Comparison of ENCODE assay signal across 9 mouse cellular contexts in genomic region chr10:107858684-107859083, GRCm38 (mm10). TPM values are rescaled to one million over a fixed set of nuclear protein-coding genes. Genes with fewer than 3 reads are reported as not detected.
DNase-seq lines count a peak whose midpoint lies in the region; ATAC-seq and TF ChIP-seq lines count a peak whose summit lies in the region.
"Had no signal": no experiment of that assay in that cellular context is flagged by ENCODE, and none has a peak within 500 bp of the region (broad histone marks: within the 10 kb centered on the region; RNA-seq: fewer than 3 reads in every experiment).

No protein-coding gene starts in this region.

- H3K9me3 ChIP-seq in neural tube, embryonic 11.5 days (ENCODE audit: control insufficient read depth, low read length): no peaks in the 10 kb centered on the region
- no peaks in the 10 kb centered on the region for H3K9me3 ChIP-seq in neural tube, embryonic 15.5 days (replicated peaks)
- H3K9me3 ChIP-seq in embryonic facial prominence, embryonic 14.5 days (ENCODE audit: control insufficient read depth, low read length): no peaks in the 10 kb centered on the region

- H3K4me2 ChIP-seq in neural tube, embryonic 11.5 days (ENCODE audit: low read depth): no peak overlapping the region
- no peak overlapping the region for H3K4me2 ChIP-seq in neural tube, embryonic 15.5 days
- no peak overlapping the region for H3K4me2 ChIP-seq in embryonic facial prominence, embryonic 14.5 days (ENCODE audit: low read depth, low read length)

- intact Hi-C loops in left cerebral cortex, postnatal 25 days (cut with DNase I): loop anchor here (1.0 to 5.0 kb wide), 2 partner anchors 66 to 579 kb away; no protein-coding TSS in a partner anchor

- in situ Hi-C loops in Patski (cut with MboI; ENCODE audit: low pct_unique_long_range_greater_than_20kb): no loop called here

- H3K4me1 ChIP-seq in neural tube, embryonic 11.5 days (ENCODE audit: control insufficient read depth, insufficient read depth, low read length): no peaks in the 10 kb centered on the region
- H3K4me1 ChIP-seq in neural tube, embryonic 15.5 days: no peaks in the 10 kb centered on the region
- H3K4me1 ChIP-seq in embryonic facial prominence, embryonic 14.5 days (ENCODE audit: control insufficient read depth, insufficient read depth, low read length): no peaks in the 10 kb centered on the region

- peak; percentile 49 for DNase-seq in neural tube, embryonic 11.5 days (ENCODE audit: low spot score)
- DNase-seq in Patski (ENCODE audit: low read depth, low spot score): peak; percentile 6
- DNase-seq in embryonic facial prominence, embryonic 14.5 days (ENCODE audit: low spot score): peak; percentile 67
- peak; percentile 9 for DNase-seq in kidney, adult 18-20 months
- peak; percentile 32 to 62 for DNase-seq in left cerebral cortex, postnatal 25 days (ENCODE audit: low spot score in 2 of 2)
- DNase-seq in retina, postnatal 1 day: peak; percentile 60
- no peak for DNase-seq in ovary, postnatal 10 days (ENCODE audit: low spot score)

- H3K9ac ChIP-seq in neural tube, embryonic 11.5 days (ENCODE audit: low read length): no peak overlapping the region
- no peak overlapping the region for H3K9ac ChIP-seq in neural tube, embryonic 15.5 days (replicated peaks)
- H3K9ac ChIP-seq in embryonic facial prominence, embryonic 14.5 days (ENCODE audit: low read depth, low read length): no peak overlapping the region

- CTCF ChIA-PET in Patski (lab: Charles Lee): interaction anchor here (0.7 to 4.8 kb wide), 26 partner anchors 12 to 679 kb away, joined by 3 to 48 read pairs (median 4); no protein-coding TSS in a partner anchor

- TF ChIP-seq CTCF in Patski (IDR thresholded peaks at IDR 0.05): peak; percentile 71

- no peak overlapping the region for H3K4me3 ChIP-seq in neural tube, embryonic 11.5 days (ENCODE audit: low read depth, low read length)
- no peak overlapping the region for H3K4me3 ChIP-seq in neural tube, embryonic 15.5 days (replicated peaks)
- no peak overlapping the region for H3K4me3 ChIP-seq in embryonic facial prominence, embryonic 14.5 days (ENCODE audit: low read depth, low read length)
- H3K4me3 ChIP-seq: myocyte had no signal

- no peak overlapping the region for H3K27ac ChIP-seq in neural tube, embryonic 11.5 days (ENCODE audit: low read depth, low read length)
- no peak overlapping the region for H3K27ac ChIP-seq in neural tube, embryonic 15.5 days (replicated peaks)
- H3K27ac ChIP-seq in embryonic facial prominence, embryonic 14.5 days (replicated peaks; ENCODE audit: low read depth, low read length): no peak overlapping the region

- POLR2A ChIA-PET in Patski (lab: Charles Lee): no interaction called here

- no peaks in the 10 kb centered on the region for H3K27me3 ChIP-seq in neural tube, embryonic 11.5 days (ENCODE audit: control insufficient read depth, insufficient read depth, low read length)
- no peaks in the 10 kb centered on the region for H3K27me3 ChIP-seq in neural tube, embryonic 15.5 days (replicated peaks)
- no peaks in the 10 kb centered on the region for H3K27me3 ChIP-seq in Patski
- H3K27me3 ChIP-seq in embryonic facial prominence, embryonic 14.5 days (replicated peaks; ENCODE audit: control insufficient read depth, insufficient read depth, low read length): no peaks in the 10 kb centered on the region

- peak; percentile 51; the same call in 1 of the 2 replicates for ATAC-seq in neural tube, embryonic 11.5 days (ENCODE audit: insufficient read depth, low FRiP score, low TSS enrichment)
- no peak for ATAC-seq in neural tube, embryonic 15.5 days (ENCODE audit: low FRiP score)
- peak; percentile 69 for ATAC-seq in Patski
- peak; percentile 57; the same call in 1 of the 2 replicates for ATAC-seq in embryonic facial prominence, embryonic 14.5 days (ENCODE audit: low read depth)

- 39% methylated on average over 7 of the region's 7 CpGs for whole genome bisulfite sequencing in neural tube, embryonic 11.5 days
- 32% methylated on average over 7 of the region's 7 CpGs for WGBS in neural tube, embryonic 15.5 days
- WGBS in embryonic facial prominence, embryonic 14.5 days: 27% methylated on average over 7 of the region's 7 CpGs

- H3K36me3 ChIP-seq in neural tube, embryonic 11.5 days (ENCODE audit: control insufficient read depth, insufficient read depth, low read length): no peaks in the 10 kb centered on the region
- H3K36me3 ChIP-seq in neural tube, embryonic 15.5 days: no peaks in the 10 kb centered on the region
- H3K36me3 ChIP-seq in embryonic facial prominence, embryonic 14.5 days (ENCODE audit: control insufficient read depth, insufficient read depth, low read length): no peaks in the 10 kb centered on the region

RNA-seq across cellular contexts. Expression of gene Otogl, which starts 53.2 kb away (rescaled TPM):
- polyA plus RNA-seq in neural tube, embryonic 11.5 days (2014; fragmentation: Nextera tagmentation; extraction: Ambion mirVana): not detected in 2 replicates
- polyA plus RNA-seq in neural tube, embryonic 15.5 days (2015; fragmentation: Nextera tagmentation; extraction: Ambion mirVana): 0.03 TPM in 1 of 2 replicates, not detected in the other
- under 0.01 TPM for polyA plus RNA-seq in Patski (2021)
- 1.2 TPM in 2 replicates for polyA plus RNA-seq in embryonic facial prominence, embryonic 14.5 days (2014; fragmentation: Nextera tagmentation; extraction: Ambion mirVana)
- total RNA-seq in left cerebral cortex, postnatal 25 days (2021): under 1 TPM; 0.14 to 0.18 TPM
